In genomic region chr17:67698301-67698700, GRCm38 (mm10) we compare ENCODE assay signal across 9 mouse cellular contexts. TPM values are rescaled to one million over a fixed set of nuclear protein-coding genes. Genes with fewer than 3 reads are reported as not detected.
DNase-seq lines count a peak whose midpoint lies in the region; ATAC-seq lines count a peak whose summit lies in the region.
"Had no signal": no experiment of that assay in that cellular context is flagged by ENCODE, and none has a peak within 500 bp of the region (broad histone marks: within the 10 kb centered on the region; RNA-seq: fewer than 3 reads in every experiment).

No protein-coding gene starts in this region.

- 1% methylated on average over 13 of the region's 13 CpGs for WGBS in forebrain, embryonic 12.5 days
- WGBS in limb, embryonic 12.5 days, result 3% methylated on average over 13 of the region's 13 CpGs
- 4% methylated on average over 13 of the region's 13 CpGs for WGBS in stomach, embryonic 14.5 days

- H3K27me3 ChIP-seq in forebrain, embryonic 12.5 days, result 0 out of 2 replicates have a peak, but pooled peaks cover 2% of the 10 kb centered on the region
- peaks cover 27% of the 10 kb centered on the region for H3K27me3 ChIP-seq in limb, embryonic 12.5 days
- H3K27me3 ChIP-seq in stomach, embryonic 14.5 days (ENCODE audit: control insufficient read depth, insufficient read depth, low read length), result no peaks in the 10 kb centered on the region

- peak overlapping the region; percentile 80 for H3K27ac ChIP-seq in forebrain, embryonic 12.5 days
- H3K27ac ChIP-seq in limb, embryonic 12.5 days, result no peak overlapping the region
- H3K27ac ChIP-seq in stomach, embryonic 14.5 days (ENCODE audit: low read length), result no peak overlapping the region

- peaks cover 55% of the 10 kb centered on the region for H3K4me1 ChIP-seq in forebrain, embryonic 12.5 days
- H3K4me1 ChIP-seq in limb, embryonic 12.5 days (replicated peaks), result peaks cover 21% of the 10 kb centered on the region
- peaks cover 10% of the 10 kb centered on the region; the same call in 1 of the 2 replicates for H3K4me1 ChIP-seq in stomach, embryonic 14.5 days (ENCODE audit: control insufficient read depth, insufficient read depth, low read length)

- H3K4me2 ChIP-seq in forebrain, embryonic 12.5 days, result peak overlapping the region; percentile 88
- peak overlapping the region; percentile 98 for H3K4me2 ChIP-seq in limb, embryonic 12.5 days
- H3K4me2 ChIP-seq in stomach, embryonic 14.5 days (replicated peaks; ENCODE audit: low read depth, low read length), result peak overlapping the region; percentile 95

- peak overlapping the region; percentile 80 for H3K9ac ChIP-seq in forebrain, embryonic 12.5 days
- no peak overlapping the region for H3K9ac ChIP-seq in limb, embryonic 12.5 days (replicated peaks)
- no peak overlapping the region for H3K9ac ChIP-seq in stomach, embryonic 14.5 days (replicated peaks; ENCODE audit: low read depth, low read length)

- peak overlapping the region; percentile 77 for H3K4me3 ChIP-seq in forebrain, embryonic 12.5 days (replicated peaks)
- peak overlapping the region; percentile 70 for H3K4me3 ChIP-seq in limb, embryonic 12.5 days (replicated peaks)
- peak overlapping the region; percentile 77 for H3K4me3 ChIP-seq in stomach, embryonic 14.5 days (ENCODE audit: low read depth, low read length)
- H3K4me3 ChIP-seq: myocyte had no signal

- H3K36me3 ChIP-seq in forebrain, embryonic 12.5 days (replicated peaks), result no peaks in the 10 kb centered on the region
- no peaks in the 10 kb centered on the region for H3K36me3 ChIP-seq in limb, embryonic 12.5 days
- no peaks in the 10 kb centered on the region for H3K36me3 ChIP-seq in stomach, embryonic 14.5 days (ENCODE audit: control insufficient read depth, insufficient read depth, low read length)

- ATAC-seq in frontal cortex, adult (ENCODE audit: low TSS enrichment), result peak; percentile 76
- peak; percentile 76 for ATAC-seq in forebrain, embryonic 12.5 days (ENCODE audit: low FRiP score)
- ATAC-seq in limb, embryonic 12.5 days (ENCODE audit: insufficient number of reproducible peaks, insufficient read depth, low FRiP score, low TSS enrichment, low read depth), result no peak
- no peak for ATAC-seq in stomach, embryonic 14.5 days (ENCODE audit: insufficient number of reproducible peaks, insufficient read depth, low FRiP score, low read depth)

- H3K9me3 ChIP-seq in forebrain, embryonic 12.5 days, result no peaks in the 10 kb centered on the region
- H3K9me3 ChIP-seq in limb, embryonic 12.5 days, result no peaks in the 10 kb centered on the region
- no peaks in the 10 kb centered on the region for H3K9me3 ChIP-seq in stomach, embryonic 14.5 days (ENCODE audit: control insufficient read depth, low read depth, low read length)

- no peak for DNase-seq in frontal cortex, postnatal 36 days (ENCODE audit: low spot score in 2 of 2)
- DNase-seq in ES-CJ7 (ENCODE audit: low read depth, low spot score), result peak; percentile 53
- no peak for DNase-seq in spleen, adult 12 weeks (ENCODE audit: low spot score)
- DNase-seq in urinary bladder, adult 2 months (ENCODE audit: low spot score), result no peak

RNA-seq across cellular contexts. Expression of gene Lama1, which starts 1.2 kb away (rescaled TPM):
- 14.5 and 16.4 TPM in 2 replicates for polyA plus RNA-seq in forebrain, embryonic 12.5 days (2016; fragmentation: Nextera tagmentation; extraction: Ambion mirVana)
- 2.4 and 2.7 TPM in 2 replicates for polyA plus RNA-seq in limb, embryonic 12.5 days (2016; fragmentation: Nextera tagmentation; extraction: Ambion mirVana)
- polyA plus RNA-seq in stomach, embryonic 14.5 days (2014; fragmentation: Nextera tagmentation; extraction: Ambion mirVana), result 9.7 and 10.4 TPM in 2 replicates
- polyA plus RNA-seq in urinary bladder, adult 2 months (2012; rRNA removed), result 0.66 and 1.2 TPM in 2 replicates

Comparison
In these comparisons a context has a peak if more than half of its experiments do, and no peak if none do; other contexts are left out.
1. ATAC-seq: peak in frontal cortex, adult (single experiment) and forebrain, embryonic 12.5 days (single experiment); none in limb, embryonic 12.5 days (single experiment) and stomach, embryonic 14.5 days (single experiment).
2. Peak in every context shown above with its lines, with median percentiles within 50 percentile points of each other: H3K4me2 ChIP-seq and H3K4me3 ChIP-seq.